Mouse (Mus musculus) common myeloid progenitor, adult 5-6 weeks (primary cell): Measurements from ENCODE around the gene Tgfbr3l. TPM values are rescaled to one million over a fixed set of nuclear protein-coding genes. Genes with fewer than 3 reads are reported as not detected.
"Not testable (repeated sequence)": the region's sequence is repeated elsewhere in the genome, so short reads cannot be mapped to it uniquely, and the experiment has no call there.

Source experiments
- ATAC-seq: replicated peaks from 2 replicates; pipeline ENCODE4 v1.8.0; 2016; ENCODE audit warnings: low read depth, mild to moderate bottlenecking, moderate TSS enrichment, inconsistent platforms; ENCODE audit not compliant: poor library complexity, severe bottlenecking
- total RNA-seq: library from RNA; stranded (forward); fragments of 200-1000, 187-1606 nt; gene quantifications from 2 replicates; pipeline ENCODE4 v1.2.3, GENCODE M21; 2017

The Tgfbr3l gene
- total RNA-seq, 1 experiment from 2014 or later: 1.5 TPM

DNA sequence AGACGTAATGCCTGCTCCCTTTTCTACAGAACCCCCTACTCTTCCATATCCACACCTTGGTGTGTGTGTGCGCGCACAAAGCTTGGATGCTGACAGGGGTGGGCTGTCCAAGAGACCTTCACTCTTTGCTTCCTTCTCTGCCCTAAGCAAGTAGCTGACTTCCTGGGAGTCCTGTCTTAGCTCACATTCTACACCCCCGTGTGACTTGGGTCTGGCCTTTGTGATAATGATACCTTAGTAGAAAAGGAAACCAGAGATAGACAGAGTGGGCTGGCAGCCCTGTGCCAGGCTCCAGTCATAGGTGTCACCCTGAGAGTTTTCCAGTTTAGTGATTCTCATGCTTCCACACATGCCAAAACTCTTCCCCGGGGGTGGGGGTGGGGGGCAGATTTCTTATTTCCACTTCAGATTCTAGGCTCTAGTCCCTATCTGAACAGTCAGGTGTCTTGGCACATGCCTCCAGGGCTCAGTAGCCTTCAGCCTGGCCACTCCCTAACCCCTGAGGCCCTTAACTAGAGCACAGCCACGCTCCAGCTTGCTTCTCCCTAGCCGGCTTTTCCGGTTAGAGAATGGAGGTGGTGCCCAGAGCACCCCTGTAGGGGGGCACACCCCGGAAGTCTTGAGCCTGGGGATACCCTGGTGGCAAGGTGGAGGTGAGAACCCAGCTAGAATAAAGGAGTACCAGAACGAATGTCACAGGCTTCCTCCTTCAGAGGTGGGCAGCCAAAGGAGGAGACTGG lies 17.2 kb upstream of the Tgfbr3l start:
- no peak for ATAC-seq

- ATAC-seq: 0 out of 2 replicates have a peak, but pooled peaks have one; percentile 1
Observed at GRCm38 (mm10) chr8:4237814-4238433, 10.1 kb upstream of the Tgfbr3l start.

DNA sequence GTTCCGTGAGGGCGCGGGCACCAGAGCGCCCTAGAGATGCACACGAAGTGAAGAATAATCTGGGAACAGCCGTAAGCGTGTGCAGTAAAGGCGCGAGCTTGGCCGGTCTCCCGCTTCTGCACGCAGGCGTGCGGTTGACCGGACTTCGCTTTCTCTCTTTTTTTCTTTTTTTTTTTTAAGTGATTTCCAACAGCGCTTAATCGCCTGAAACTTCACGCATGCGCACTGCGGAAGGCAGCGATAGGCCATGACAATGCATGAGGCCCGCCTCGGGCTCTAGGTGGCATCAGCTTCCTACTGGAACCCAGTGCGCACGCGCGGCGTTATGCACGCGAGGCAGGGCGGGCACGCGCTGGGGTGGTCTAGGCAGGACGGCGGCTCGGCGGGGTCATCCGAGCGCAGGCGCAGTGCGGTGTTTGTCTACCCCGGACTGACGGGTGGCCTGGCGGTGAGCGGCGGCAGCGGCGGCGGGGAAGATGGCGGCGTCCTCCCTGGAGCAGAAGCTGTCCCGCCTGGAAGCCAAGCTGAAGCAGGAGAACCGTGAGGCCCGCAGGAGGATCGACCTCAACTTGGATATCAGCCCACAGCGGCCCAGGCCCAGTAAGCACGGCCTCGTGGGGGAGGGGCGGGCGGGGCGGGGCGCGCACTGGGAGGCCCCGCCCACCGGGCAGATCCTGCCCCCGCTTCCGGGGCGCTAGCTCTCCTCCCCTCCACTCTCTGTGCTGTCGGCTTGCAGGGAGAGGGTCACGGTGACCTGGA lies 9.4 kb upstream of the Tgfbr3l start, which contains the start of the genes Map2k7 and Gm49320:
Gene Map2k7, plus strand, starts transcription at position 307 of the 759 bp plus-strand sequence.
Gene Gm49320, plus strand, starts transcription at position 432 of the 759 bp plus-strand sequence.
- peak; percentile 92 for ATAC-seq

GRCm38 (mm10) chr8:4239193-4239890 lies 8.7 kb upstream of the Tgfbr3l start:
- peak; percentile 20 for ATAC-seq

DNA sequence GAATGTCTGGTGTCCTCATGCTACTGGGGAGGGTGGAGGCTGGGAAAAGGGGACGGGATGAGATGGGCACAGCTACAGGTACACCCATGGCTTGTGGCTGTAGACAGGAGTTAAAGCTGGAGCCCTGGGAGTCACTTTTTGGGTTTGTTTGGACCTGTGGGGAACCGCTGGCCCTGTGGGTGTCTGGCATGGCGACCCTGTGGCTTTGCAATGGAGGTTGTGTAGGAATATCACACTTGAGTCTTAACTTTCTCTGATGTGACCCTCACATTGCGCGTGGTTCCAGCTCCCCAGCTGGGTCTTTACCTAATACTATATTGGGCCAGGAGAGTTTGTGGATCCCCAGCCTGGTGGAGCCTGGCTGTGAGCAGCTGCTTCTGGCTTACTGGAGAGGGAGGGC lies 3.0 kb upstream of the Tgfbr3l start:
- ATAC-seq: no peak

GRCm38 (mm10) chr8:4245737-4246136 lies 2.3 kb upstream of the Tgfbr3l start:
- no peak for ATAC-seq

- ATAC-seq: no peak
Observed at GRCm38 (mm10) chr8:4247241-4247640, 773 bp upstream of the Tgfbr3l start.

DNA sequence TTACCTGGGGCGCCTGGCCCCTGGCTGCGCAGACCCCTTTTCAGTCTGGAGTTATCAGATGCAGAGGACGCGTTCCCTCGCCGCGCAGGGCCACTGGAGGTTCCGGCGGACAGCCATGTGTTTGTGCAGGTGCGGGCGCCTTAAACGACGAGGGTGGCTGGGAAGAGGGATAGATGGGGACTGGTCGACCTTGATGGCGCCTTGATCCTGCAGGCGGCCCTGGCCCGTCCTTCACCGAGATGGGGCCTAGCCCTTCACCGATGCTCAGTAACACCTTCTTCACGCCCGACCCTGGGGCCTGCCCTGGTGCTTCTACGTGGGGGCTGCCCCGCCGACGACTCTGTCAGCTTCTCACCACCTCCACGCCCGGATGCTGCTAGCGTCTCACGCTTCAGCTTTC lies 1.2 kb downstream of the Tgfbr3l start:
- ATAC-seq: no peak

- peak; percentile 65 for ATAC-seq
Observed at GRCm38 (mm10) chr8:4250306-4250970, 2.4 kb downstream of the Tgfbr3l start.

GRCm38 (mm10) chr8:4252116-4252760 lies 4.2 kb downstream of the Tgfbr3l start:
- no peak for ATAC-seq

GRCm38 (mm10) chr8:4252934-4253841 lies 5.2 kb downstream of the Tgfbr3l start, which contains the start of gene Snapc2:
Snapc2 (plus strand) TSS chr8:4253080.
- ATAC-seq: peak; percentile 86

DNA sequence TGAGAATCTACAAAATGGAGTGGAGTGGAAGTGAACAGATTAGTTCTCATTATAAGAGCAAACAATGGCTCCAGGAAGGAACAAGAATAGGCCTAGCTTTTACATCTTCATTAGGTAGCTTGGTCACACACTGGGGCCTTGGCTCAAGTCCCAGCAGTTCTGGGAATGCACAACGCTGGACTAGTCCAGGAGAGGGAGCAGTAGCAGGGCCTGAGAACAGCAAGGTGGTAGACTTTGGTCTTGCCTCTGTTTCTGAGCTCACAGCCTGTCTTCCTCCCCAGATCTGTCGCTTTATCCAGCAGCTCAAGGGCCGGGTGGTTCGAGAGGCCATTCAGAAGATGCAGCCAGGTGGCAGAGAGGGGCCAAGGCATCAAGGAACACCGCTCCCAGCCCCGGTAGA lies 6.0 kb downstream of the Tgfbr3l start:
- ATAC-seq: no peak

DNA sequence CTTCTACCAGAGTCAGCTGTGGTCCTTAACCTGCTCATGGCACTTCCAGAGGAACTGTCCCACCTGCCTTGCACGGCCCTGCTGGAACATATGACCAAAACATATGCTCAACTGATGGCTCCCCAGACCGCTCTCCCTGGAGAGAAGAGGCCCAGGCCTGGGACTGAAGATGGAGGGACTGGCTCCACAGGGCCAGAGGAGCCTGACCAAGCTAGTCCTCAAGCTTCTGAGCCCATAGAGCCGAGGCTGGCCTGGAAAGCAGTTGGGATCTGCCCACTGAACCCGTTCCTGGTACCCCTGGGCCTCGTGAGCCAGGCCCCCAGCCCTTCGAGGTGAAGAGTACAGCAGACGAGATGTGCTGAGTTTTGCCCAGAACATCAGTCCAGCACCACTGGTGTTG lies 7.5 kb downstream of the Tgfbr3l start:
- not testable (repeated sequence) for ATAC-seq

DNA sequence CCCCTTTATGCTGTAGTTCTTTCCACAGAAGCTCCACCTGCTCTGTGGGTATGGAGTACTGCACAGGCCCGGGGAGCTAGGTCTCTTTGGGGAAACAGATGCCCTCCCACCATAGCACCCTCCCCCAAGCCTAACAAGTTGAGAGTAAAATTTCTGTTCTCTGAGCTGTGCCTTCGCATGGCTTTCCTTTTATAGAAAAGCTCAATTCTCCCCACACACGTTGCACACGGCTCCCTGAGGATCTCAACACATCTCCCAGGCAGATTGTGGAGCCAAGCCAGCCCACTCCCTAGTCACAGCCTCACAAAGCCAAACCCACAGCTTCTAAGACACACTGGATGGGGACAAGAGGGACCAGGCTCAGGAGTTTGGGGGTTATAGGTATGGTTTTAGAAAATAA lies 8.9 kb downstream of the Tgfbr3l start:
- ATAC-seq: no peak

- ATAC-seq: no peak
Observed at GRCm38 (mm10) chr8:4257350-4257749, 9.3 kb downstream of the Tgfbr3l start.

DNA sequence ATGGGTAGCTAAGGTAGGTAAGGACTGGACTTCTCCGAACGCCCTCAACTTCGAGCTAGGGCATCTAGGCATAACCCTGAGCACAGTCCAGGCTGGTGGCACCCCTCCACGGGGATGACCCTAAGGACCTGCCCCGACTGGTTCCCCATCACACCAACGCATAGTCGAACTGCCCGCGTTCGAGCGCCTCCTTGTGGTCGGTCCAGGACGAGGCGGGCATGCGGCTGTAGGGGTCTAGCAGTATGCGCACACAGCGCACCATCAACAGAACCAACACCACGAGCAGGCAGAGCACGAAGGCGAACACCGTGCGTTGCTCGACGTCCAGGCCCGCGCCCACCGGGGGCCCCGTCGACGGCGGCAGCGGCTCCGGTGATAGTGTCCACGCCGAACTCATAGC lies 10.2 kb downstream of the Tgfbr3l start:
- ATAC-seq: peak; percentile 69

GRCm38 (mm10) chr8:4258678-4259077 lies 10.7 kb downstream of the Tgfbr3l start:
- 0 out of 2 replicates have a peak, but pooled peaks have one; percentile 10 for ATAC-seq
